Mouse (Mus musculus) adrenal gland, postnatal 14 days (tissue): ENCODE measurements around the gene Edar. TPM values are rescaled to one million over a fixed set of nuclear protein-coding genes. Genes with fewer than 3 reads are reported as not detected.

Experiments used
- DNase-seq: peaks from one replicate; pipeline ENCODE4 v3.0.0; 2021; ENCODE audit warnings: mixed read lengths
- total RNA-seq: library from RNA; stranded (reverse); gene quantifications from 2 replicates; pipeline ENCODE4 v1.2.3, GENCODE M21; 2021

Gene Edar
- total RNA-seq, 1 experiment from 2014 or later: 0.11 TPM

- peak; percentile 40 for DNase-seq
Measured at GRCm38 (mm10) chr10:58601431-58601901, 74.0 kb downstream of the Edar start.

GRCm38 (mm10) chr10:58600983-58601382 lies 74.5 kb downstream of the Edar start:
- peak; percentile 57 for DNase-seq

- DNase-seq: no peak
Measured at GRCm38 (mm10) chr10:58600151-58600550, 75.3 kb downstream of the Edar start.

- no peak for DNase-seq
Measured at GRCm38 (mm10) chr10:58595821-58596220, 79.6 kb downstream of the Edar start.

- DNase-seq: no peak
Measured at GRCm38 (mm10) chr10:58595197-58595596, 80.3 kb downstream of the Edar start.

- no peak for DNase-seq
Measured at GRCm38 (mm10) chr10:58594486-58594885, 81.0 kb downstream of the Edar start.

GRCm38 (mm10) chr10:58585427-58586223 lies 89.8 kb downstream of the Edar start:
- DNase-seq: no peak

GRCm38 (mm10) chr10:58560521-58560920 lies 114.9 kb downstream of the Edar start:
- DNase-seq: no peak

- peak; percentile 53 for DNase-seq
Measured at GRCm38 (mm10) chr10:58559901-58560300, 115.6 kb downstream of the Edar start.

- DNase-seq: peak; percentile 60
Measured at GRCm38 (mm10) chr10:58559098-58559497, 116.4 kb downstream of the Edar start.

- no peak for DNase-seq
Measured at GRCm38 (mm10) chr10:58554693-58555387, 120.6 kb downstream of the Edar start.

Other genes starting within 250 kb of the Edar start
- 71.0 and 72.9 TPM in 2 replicates for gene Ranbp2, start 228.7 kb downstream of the Edar start, total RNA-seq
- 3.8 and 5.2 TPM in 2 replicates for gene Ccdc138, start 177.7 kb downstream of the Edar start, total RNA-seq
- gene Gm17542, start 42.6 kb upstream of the Edar start, total RNA-seq: not detected in 2 replicates
- 1.3 and 1.8 TPM in 2 replicates for gene Sh3rf3, start 137.7 kb upstream of the Edar start, total RNA-seq